Mouse (Mus musculus) intestine, postnatal 0 days (tissue): ENCODE results near the gene Shank2. TPM values are rescaled to one million over a fixed set of nuclear protein-coding genes. Genes with fewer than 3 reads are reported as not detected.

Experiments used
- ATAC-seq: fragments of 200-750 bp; cut with Nextera tagmentation; 2 replicates; pipeline ENCODE4 v1.8.0; 2017; ENCODE audit warnings: mild to moderate bottlenecking, moderate TSS enrichment, moderate library complexity
- H3K27ac ChIP-seq: fragments of 300-500 bp; sonication (generic); 2 replicates; pipeline ENCODE4 v1.5.1; 2014; ENCODE audit warnings: mild to moderate bottlenecking, low read depth, low read length, moderate library complexity
- H3K27me3 ChIP-seq: fragments of 300-500 bp; sonication (generic); replicated peaks from 2 replicates; pipeline ENCODE4 v1.6.1; 2014; ENCODE audit warnings: low read length, mixed read lengths; ENCODE audit not compliant: control insufficient read depth, insufficient read depth
- H3K36me3 ChIP-seq: fragments of 300-500 bp; sonication (generic); 2 replicates; pipeline ENCODE4 v1.6.1; 2014; ENCODE audit warnings: mild to moderate bottlenecking, moderate library complexity; ENCODE audit not compliant: control insufficient read depth, insufficient read depth
- H3K4me1 ChIP-seq: fragments of 300-500 bp; sonication (generic); replicated peaks from 2 replicates; pipeline ENCODE4 v1.6.1; 2014; ENCODE audit warnings: antibody characterized with exemption, low read length, mixed read lengths; ENCODE audit not compliant: control insufficient read depth, insufficient read depth
- H3K4me2 ChIP-seq: fragments of 300-500 bp; sonication (generic); replicated peaks from 2 replicates; pipeline ENCODE4 v1.6.1; 2014; ENCODE audit warnings: low read depth, mild to moderate bottlenecking, moderate library complexity
- H3K4me3 ChIP-seq: fragments of 300-500 bp; sonication (generic); 2 replicates; pipeline ENCODE4 v1.5.1; 2014; ENCODE audit warnings: low read depth, low read length
- H3K9ac ChIP-seq: fragments of 300-500 bp; sonication (generic); 2 replicates; pipeline ENCODE4 v1.6.1; 2014; ENCODE audit warnings: mild to moderate bottlenecking, low read depth, low read length
- H3K9me3 ChIP-seq: fragments of 300-500 bp; sonication (generic); 2 replicates; pipeline ENCODE4 v1.6.1; 2016; ENCODE audit warnings: mixed run types; ENCODE audit not compliant: control insufficient read depth
- CTCF ChIP-seq: sonication (generic); IDR thresholded peaks from 2 replicates; pipeline ENCODE4 v1.5.1; 2016; ENCODE audit warnings: low read depth, mild to moderate bottlenecking, control low read depth, antibody characterized with exemption, moderate library complexity
- WGBS: fragments of 180-500 bp; shearing (Covaris S2); extraction: QIAGEN DNeasy Blood & Tissue Kit; methylation state at CpG from one replicate; pipeline ENCODE4 v1.1.7; 2014; 5-methylcytosine and 5-hydroxymethylcytosine counted together
- polyA plus RNA-seq: library from polyadenylated mRNA; unstranded; fragments of >200 nt; fragmentation: Nextera tagmentation; extraction: Ambion mirVana; gene quantifications from 2 replicates; pipeline ENCODE4 v1.2.1, GENCODE M21; 2015

The Shank2 gene
- polyA plus RNA-seq, 1 experiment from 2014 or later = 0.74 TPM

GRCm38 (mm10) chr7:144236802-144237201, 235.1 kb downstream of the Shank2 start:
- no peak for TF ChIP-seq CTCF
- WGBS = 61% methylated on average over 13 of the region's 13 CpGs
- Histone ChIP-seq H3K36me3 (no peaks in the 10 kb centered on the region), H3K9ac (no peak overlapping the region), H3K4me2 (no peak overlapping the region), H3K9me3 (no peaks in the 10 kb centered on the region), H3K27ac (no peak overlapping the region), H3K4me3 (no peak overlapping the region), H3K4me1 (no peaks in the 10 kb centered on the region), H3K27me3 (no peaks in the 10 kb centered on the region)
- no peak for ATAC-seq

GRCm38 (mm10) chr7:144238409-144238808, 236.7 kb downstream of the Shank2 start:
- Histone ChIP-seq H3K36me3 (no peaks in the 10 kb centered on the region), H3K4me2 (no peak overlapping the region), H3K4me3 (no peak overlapping the region), H3K27me3 (no peaks in the 10 kb centered on the region), H3K9ac (no peak overlapping the region), H3K27ac (no peak overlapping the region), H3K9me3 (no peaks in the 10 kb centered on the region), H3K4me1 (no peaks in the 10 kb centered on the region)
- no peak for TF ChIP-seq CTCF
- no peak for ATAC-seq
- 27% methylated on average over 12 of the region's 12 CpGs for WGBS

- 69% methylated on average over 12 of the region's 12 CpGs for WGBS
- no peak overlapping the region for H3K4me2 ChIP-seq
These were observed 237.3 kb downstream of the Shank2 start for GRCm38 (mm10) chr7:144238992-144239391.

GRCm38 (mm10) chr7:144239571-144240370, 238.0 kb downstream of the Shank2 start:
- Histone ChIP-seq H3K9ac (no peak overlapping the region), H3K4me1 (no peaks in the 10 kb centered on the region), H3K36me3 (no peaks in the 10 kb centered on the region), H3K4me2 (no peak overlapping the region), H3K9me3 (no peaks in the 10 kb centered on the region), H3K27me3 (no peaks in the 10 kb centered on the region), H3K4me3 (no peak overlapping the region), H3K27ac (no peak overlapping the region)
- 44% methylated on average over 6 of the region's 6 CpGs for WGBS
- no peak for ATAC-seq
- no peak for TF ChIP-seq CTCF

More at GRCm38 (mm10) chr7:144238992-144239391, 237.3 kb downstream of the Shank2 start:
- Histone ChIP-seq H3K4me1 (no peaks in the 10 kb centered on the region), H3K36me3 (no peaks in the 10 kb centered on the region), H3K27ac (no peak overlapping the region), H3K9ac (no peak overlapping the region), H3K27me3 (no peaks in the 10 kb centered on the region), H3K9me3 (no peaks in the 10 kb centered on the region), H3K4me3 (no peak overlapping the region)
- no peak for ATAC-seq
- TF ChIP-seq CTCF = no peak

- no peaks in the 10 kb centered on the region for H3K9me3 ChIP-seq
- no peak for ATAC-seq
- no peaks in the 10 kb centered on the region for H3K36me3 ChIP-seq
- WGBS = 74% methylated on average over 4 of the region's 4 CpGs
- no peak for TF ChIP-seq CTCF
- H3K27ac ChIP-seq = no peak overlapping the region
- no peaks in the 10 kb centered on the region for H3K4me1 ChIP-seq
- H3K4me3 ChIP-seq = no peak overlapping the region
- no peak overlapping the region for H3K4me2 ChIP-seq
- no peaks in the 10 kb centered on the region for H3K27me3 ChIP-seq
- no peak overlapping the region for H3K9ac ChIP-seq
These were observed 239.1 kb downstream of the Shank2 start for GRCm38 (mm10) chr7:144240736-144241343.

GRCm38 (mm10) chr7:144244203-144244602, 242.5 kb downstream of the Shank2 start:
- no peak for ATAC-seq
- Histone ChIP-seq H3K4me2 (no peak overlapping the region), H3K36me3 (no peaks in the 10 kb centered on the region), H3K4me3 (no peak overlapping the region), H3K9ac (no peak overlapping the region), H3K27me3 (no peaks in the 10 kb centered on the region), H3K27ac (no peak overlapping the region), H3K9me3 (no peaks in the 10 kb centered on the region), H3K4me1 (no peaks in the 10 kb centered on the region)
- no peak for TF ChIP-seq CTCF
- WGBS = 79% methylated on average over 6 of the region's 6 CpGs
